Mouse (Mus musculus) liver, embryonic 11.5 days (tissue): ENCODE data around the gene Abca14. TPM values are rescaled to one million over a fixed set of nuclear protein-coding genes. Genes with fewer than 3 reads are reported as not detected.

Source experiments
- polyA plus RNA-seq: library from polyadenylated mRNA; unstranded; fragments of >200 nt; fragmentation: Nextera tagmentation; extraction: Ambion mirVana; gene quantifications from 2 replicates; pipeline ENCODE4 v1.2.1, GENCODE M21; 2014

Gene Abca14
- polyA plus RNA-seq, 1 experiment from 2014 or later = not detected

Other genes with a start within 250 kb of the Abca14 start
- gene Dnah3, start 108.7 kb upstream of the Abca14 start, polyA plus RNA-seq = not detected in 2 replicates
- gene Tmem159, start 101.6 kb upstream of the Abca14 start, polyA plus RNA-seq = 5.7 and 7.7 TPM in 2 replicates
- gene Zp2, start 58.7 kb upstream of the Abca14 start, polyA plus RNA-seq = not detected in 2 replicates
- 1.2 and 1.9 TPM in 2 replicates for gene Anks4b, start 30.1 kb upstream of the Abca14 start, polyA plus RNA-seq
- 1.7 and 2.6 TPM in 2 replicates for gene Crym, start 1.9 kb upstream of the Abca14 start, polyA plus RNA-seq
- not detected in 2 replicates for gene Abca15, start 124.7 kb downstream of the Abca14 start, polyA plus RNA-seq
- gene Abca16, start 205.7 kb downstream of the Abca14 start, polyA plus RNA-seq = not detected in 2 replicates